Mouse (Mus musculus): Measurements from ENCODE around the gene Gm44973.
"Not testable (repeated sequence)": the region's sequence is repeated elsewhere in the genome, so short reads cannot be mapped to it uniquely, and the experiment has no call there.

Gene Gm44973

DNA sequence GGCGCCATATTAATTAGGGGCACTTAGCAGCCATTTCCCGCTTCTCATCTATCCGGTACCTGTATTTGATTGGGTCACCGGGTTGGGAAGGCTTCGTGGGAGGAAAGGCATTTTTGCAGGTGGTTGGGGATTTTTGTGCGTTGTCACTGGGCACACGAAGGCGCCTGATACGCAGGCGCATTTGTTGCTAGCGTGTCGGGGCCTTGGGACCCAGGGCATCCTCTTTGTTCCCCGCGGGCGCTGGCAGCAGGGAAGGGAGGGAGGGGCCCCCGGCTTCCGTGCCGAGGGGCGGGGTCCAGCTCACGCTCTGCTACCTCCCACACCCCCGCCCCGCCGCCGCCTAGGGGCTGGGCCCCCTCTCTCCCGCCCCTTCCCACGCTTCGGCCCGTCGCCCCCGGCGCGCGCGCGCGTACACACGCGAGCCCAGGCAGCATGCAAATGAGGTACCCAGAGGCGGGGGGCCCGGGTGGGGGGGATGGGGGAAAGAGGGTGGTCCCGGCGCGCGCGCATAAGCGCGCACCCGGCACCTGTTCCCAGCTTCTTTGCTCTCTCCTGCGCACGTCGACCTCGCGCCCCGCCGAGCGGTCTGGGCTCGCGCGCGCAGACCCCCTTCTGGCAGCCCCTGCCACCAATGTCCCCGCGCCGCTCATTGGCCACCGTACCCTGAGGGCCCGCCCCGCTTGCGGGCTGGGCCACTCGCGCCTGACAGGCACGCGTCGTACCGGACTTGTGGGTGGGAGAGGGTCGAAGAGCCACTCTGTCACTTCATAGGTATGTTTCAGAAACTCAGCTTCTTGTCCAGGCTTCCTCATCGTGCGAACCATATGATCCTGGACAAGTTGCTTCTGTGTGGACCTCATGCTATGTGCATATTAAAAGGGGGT lies at the start of gene Gm44973:
Gene Gm44973, plus strand, starts transcription at position 379 of the 884 bp plus-strand sequence.
- DNase-seq: peak; percentile 95

DNA sequence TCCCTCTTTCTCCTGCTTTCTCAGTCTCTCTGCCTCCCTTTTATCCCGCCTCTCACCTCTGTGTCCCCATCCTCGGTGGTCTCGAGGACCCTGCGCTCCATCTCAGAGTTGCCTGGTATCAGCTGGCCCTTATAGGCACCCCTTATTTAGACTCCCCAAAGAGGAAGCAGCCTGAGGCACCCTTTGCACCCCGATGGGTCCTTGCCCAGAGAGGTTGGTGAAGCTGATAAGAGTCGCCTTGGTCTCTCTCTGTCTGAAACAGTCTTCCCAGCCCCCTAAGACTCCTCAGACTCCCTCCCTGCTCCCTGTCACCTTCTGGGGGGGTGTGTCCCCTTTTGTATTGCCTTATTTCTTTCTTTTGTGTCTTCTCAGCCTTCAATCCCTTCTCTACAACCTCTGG lies 44.2 kb upstream of the Gm44973 start, which contains the start of gene Sbk3:
Gene Sbk3, minus strand, starts transcription at position 101 of the 400 bp plus-strand sequence.
- DNase-seq: no peak

GRCm38 (mm10) chr7:4971710-4972109 lies 43.6 kb upstream of the Gm44973 start:
- DNase-seq: no peak

DNA sequence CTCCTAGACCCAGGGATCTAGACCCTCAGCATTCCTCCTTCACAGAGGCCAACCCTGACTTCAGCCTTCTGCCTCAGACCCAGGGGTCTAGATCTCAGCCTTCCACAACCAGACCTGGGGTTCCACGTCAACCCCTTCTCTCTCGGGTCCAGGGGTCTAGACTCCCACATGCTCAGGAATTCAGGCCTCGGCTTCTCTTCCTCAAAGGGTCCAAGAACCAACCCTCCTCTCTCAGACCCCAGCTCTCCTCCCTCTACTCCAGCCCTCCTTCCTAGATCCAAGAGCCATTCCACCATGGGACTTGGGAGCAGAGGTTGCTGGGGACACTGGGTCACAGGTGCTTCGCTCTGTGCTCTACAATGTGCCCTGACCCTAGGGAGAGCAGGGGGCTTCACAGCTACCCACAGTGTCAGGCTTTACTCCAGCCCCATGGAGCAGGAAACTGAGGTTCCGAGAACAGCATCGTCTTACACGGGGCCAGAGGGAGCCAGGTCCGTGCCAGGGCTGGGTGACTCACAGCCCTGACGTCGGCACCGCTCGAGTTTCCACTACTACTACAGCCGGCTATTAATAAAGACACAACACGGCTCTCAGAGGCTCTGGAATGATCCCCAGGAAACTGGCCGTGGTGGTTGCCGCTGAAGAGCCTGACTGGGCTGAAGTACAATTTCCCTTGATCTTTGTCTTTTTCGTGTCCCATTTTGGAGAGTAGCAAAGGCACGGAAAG lies 42.8 kb upstream of the Gm44973 start:
- DNase-seq: peak; percentile 9

GRCm38 (mm10) chr7:4975455-4975854 lies 39.8 kb upstream of the Gm44973 start:
- no peak for DNase-seq

DNA sequence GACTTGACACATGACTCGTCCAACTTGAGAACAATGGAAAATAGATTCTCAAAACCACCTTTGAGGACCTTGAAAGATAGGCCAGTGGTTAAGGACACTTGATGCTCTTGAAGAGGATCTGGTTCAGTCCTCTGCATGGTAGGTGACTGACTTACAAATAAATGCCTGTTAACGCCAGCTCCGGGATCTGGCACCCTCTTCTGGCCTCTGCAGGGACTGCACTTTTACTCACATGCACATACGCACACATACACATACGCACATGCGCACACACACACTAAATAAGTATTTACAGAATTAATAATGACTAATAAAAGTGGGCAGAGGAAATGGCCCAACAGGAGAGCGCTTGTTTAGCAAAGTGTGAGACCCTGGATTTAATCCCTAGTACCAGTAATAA lies 38.5 kb upstream of the Gm44973 start:
- no peak for DNase-seq

DNA sequence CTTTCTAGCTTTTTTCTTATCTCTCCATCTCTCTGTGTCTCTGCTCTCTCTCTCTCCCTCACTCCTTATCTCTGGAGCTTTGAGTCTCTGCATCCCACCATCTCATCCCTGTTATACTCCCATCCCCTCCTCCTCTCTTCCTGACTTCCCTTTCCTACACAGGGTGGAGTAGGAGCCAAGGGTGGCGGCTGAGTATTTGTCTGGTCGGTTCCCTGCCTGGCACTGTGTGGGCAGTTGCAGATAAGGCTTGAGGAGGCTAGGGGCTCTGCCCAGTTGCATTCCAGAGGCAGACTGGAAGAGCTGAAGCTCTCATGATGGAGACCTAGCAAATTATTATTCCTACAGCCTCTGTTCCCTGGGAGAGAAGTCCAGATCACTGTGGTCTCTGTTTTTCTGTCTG lies 27.0 kb upstream of the Gm44973 start:
- no peak for DNase-seq

- DNase-seq: no peak
These were observed 21.8 kb upstream of the Gm44973 start for GRCm38 (mm10) chr7:4993347-4993998.

- no peak for DNase-seq
These were observed 21.1 kb upstream of the Gm44973 start for GRCm38 (mm10) chr7:4993999-4994788.

DNA sequence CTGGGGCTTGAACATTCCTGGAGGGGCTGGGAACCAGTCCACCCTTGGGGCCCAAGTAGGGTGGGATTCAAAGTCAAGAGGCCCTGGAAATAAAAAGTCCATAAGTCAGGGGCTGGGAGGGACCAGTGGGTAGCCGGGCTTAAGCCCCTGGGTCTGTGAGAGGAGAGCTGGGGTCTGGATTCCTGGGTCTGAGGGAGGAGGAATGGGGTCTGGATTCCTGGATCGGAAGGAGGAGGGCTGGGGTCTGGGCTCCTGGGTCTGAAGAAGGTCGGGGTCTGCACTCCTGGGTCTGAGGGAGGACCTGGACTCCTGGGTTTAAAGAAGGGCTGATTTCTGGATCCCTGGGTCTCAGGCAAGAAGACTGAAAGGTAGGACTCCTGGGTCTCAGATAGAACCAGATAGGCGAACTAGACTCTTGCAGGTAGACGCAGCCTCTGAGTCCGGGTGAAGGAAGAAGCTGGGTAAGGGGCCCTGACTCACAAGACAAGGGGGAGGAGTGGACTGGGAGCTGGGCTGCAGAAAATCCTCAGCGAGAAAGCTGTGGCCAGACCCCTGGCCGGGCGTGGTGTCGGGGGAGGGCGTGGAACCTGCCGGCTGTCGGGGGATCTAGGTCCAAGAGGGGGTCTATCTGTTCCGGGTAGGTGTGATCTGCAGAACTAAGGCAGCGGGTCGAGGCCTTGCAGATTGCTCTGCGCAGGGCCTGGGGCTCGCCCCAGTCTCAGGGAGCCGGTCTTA lies 19.9 kb upstream of the Gm44973 start:
- no peak for DNase-seq

GRCm38 (mm10) chr7:4996003-4996895 lies 19.0 kb upstream of the Gm44973 start, which contains the start of gene Zfp579:
Gene Zfp579, minus strand, starts transcription at chr7:4996158.
- DNase-seq: peak; percentile 90

DNA sequence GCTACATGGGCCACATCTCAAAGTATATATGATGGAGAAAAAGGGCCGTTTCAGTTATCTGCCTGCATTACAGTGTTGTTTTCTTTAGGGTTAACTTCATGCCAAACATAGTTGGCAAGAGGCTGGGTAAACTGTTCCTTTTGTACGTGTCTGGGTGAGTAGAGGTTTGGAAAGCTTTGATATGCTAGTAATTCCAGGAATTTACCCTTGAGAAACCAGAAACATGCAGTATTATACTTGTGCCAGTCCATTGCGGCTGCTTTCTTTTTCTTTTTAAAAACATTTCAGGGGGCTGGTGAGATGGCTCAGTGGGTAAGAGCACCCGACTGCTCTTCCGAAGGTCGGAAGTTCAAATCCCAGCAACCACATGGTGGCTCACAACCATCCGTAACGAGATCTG lies 18.4 kb upstream of the Gm44973 start:
- no peak for DNase-seq

DNA sequence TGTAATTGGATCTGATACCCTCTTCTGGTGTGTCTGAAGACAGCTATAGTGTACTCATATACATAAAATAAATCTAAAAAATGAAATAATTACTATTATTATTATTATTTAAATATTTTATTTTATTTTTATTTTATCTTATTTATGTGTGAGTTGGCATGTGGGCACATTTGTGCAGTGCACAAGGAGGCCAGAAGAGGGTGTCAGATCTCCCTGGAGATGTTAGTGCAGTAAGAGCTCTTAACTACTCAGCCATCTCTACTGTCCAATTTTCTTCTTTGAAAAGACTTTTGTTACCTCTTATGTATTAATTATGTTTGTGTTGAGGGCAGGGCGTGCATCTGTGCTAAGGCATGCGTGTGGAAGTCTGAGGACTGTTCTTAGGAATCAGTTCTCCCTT lies 15.4 kb upstream of the Gm44973 start:
- DNase-seq: no peak

DNA sequence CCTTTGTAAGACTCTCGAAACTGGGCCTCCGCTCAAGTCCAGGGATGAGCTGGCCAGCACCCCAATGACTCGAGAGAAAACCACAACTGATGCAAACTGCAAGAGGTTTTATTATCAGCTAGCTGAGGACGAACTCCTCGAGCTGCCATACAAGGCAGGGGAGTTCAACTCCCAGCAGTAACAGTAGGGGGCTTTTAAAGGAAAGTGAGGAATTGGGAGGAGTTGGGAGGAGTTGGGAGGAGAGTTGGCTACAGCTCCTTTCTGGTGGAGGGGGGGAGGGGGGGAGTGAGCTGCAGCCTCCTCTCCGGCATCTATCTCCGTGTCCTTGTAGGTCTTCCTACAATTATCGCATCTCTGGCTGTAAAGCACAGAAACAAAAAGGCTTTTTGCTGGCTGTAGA lies 12.4 kb upstream of the Gm44973 start:
- DNase-seq: not testable (repeated sequence)

DNA sequence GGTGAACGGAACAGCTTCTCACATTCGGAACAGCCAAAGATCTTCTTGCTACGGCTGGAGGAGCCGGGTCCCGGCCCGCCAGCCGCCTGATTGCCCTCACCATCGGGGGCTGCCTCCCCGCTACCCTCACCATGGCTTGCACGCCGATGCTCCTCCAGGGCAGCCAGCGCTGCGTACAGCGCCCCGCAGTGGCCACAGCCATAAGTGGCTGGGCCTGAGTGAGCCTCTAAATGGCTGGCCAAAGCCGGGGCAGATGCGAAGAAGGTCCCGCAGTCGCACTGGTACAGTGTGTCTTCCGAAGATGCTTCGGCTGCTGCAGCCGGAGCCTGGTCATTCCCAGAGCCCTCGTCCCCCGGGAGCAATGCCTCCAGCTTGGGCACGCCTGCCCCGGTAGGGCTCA lies 7.1 kb upstream of the Gm44973 start:
- DNase-seq: no peak

GRCm38 (mm10) chr7:5012681-5013513 lies 2.4 kb upstream of the Gm44973 start:
- no peak for DNase-seq

DNA sequence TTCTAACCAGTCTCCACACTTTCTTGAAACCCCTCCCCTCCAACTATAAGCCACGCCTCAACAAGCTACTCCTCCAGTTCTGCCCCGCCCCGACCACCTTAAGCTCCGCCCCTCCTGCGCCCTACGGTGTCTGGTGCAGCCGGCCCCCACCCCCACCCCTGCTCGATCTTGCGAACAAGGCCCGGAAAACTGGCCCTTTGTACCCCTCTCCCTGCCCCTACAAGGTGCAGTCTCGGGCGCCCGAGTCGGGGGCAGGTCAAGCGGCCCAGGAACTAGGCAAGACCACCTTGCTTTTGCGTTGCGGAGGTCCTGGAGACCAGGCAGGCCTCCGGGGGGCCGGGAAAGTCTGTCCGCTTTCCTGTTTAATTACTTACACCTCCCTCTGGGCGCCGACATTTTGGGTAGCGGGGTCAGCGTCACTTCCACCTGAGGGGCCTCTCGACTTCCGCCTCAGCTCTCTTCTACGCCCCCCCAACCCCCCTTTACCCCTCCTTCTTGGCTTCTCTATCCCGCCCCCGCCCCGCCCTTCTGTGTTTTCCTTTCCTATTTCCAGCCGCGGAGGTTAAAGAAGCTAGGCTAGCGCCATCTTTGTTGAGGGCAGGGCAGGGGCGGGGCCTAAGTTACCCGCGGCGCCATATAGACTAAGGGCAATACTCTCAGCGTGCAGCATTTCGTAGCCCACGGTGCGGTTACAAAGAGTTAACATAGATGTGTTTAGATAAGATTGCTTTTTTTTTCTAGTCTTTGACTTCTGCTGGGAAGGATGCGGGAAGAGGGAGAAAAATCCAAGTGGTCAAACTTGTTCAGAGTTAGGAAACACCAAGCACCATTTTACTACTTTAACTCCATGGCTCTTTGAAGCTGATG lies 812 bp upstream of the Gm44973 start, which contains the start of the genes Zfp524 and Fiz1:
Gene Zfp524, plus strand, starts transcription at position 165 of the 867 bp plus-strand sequence.
Gene Fiz1, minus strand, starts transcription at position 447 of the 867 bp plus-strand sequence.
- DNase-seq: peak; percentile 97

DNA sequence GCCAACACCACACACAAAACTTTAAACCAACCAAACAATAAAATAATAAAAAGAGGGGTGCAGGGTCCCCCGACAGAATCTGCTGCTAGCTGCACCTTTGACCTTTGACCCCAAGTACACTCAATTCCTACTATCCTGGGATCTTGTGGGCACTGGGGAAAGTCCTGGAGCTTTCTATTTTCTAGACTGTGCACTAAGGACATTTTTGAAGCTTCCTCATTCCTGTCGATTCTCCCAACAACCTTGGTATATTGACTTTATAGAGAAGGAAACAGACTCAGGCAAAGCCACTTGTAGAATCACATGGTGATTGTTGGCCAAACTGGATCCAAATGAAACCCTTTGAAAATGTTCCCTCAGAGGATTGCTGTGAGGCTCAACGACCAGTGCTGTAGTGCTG lies 761 bp downstream of the Gm44973 start:
- no peak for DNase-seq

DNA sequence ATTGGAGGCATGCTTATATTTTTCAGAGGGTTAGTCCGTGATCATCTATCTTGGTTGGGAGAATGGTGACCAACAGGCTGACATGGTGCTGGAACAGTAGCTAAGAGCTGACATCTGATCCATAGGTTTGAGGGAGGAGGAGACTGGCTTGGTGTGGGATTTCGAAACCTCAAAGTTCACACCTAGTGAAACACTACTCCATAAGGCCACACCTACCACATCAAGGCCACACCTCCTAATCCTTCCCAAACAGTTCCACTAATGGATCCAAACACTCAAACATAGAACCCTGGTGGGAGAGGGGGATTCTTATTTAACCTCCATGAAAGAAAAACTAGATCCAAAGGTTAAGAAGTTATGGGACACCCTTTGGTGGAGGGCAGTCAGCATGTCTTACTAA lies 1.6 kb downstream of the Gm44973 start:
- DNase-seq: no peak
